Mouse (Mus musculus) C2C12 (cell line): ENCODE data around the gene Mbtd1. TPM values are rescaled to one million over a fixed set of nuclear protein-coding genes. Genes with fewer than 3 reads are reported as not detected.

Experiments
- H3K27me3 ChIP-seq: one replicate; pipeline ENCODE4 v1.6.1; 2011; ENCODE audit not compliant: control insufficient read depth, insufficient read depth, insufficient read length
- H3K36me3 ChIP-seq: one replicate; pipeline ENCODE4 v1.6.1; 2011; ENCODE audit not compliant: control insufficient read depth, insufficient read depth
- H3K4me3 ChIP-seq: one replicate; pipeline ENCODE4 v1.5.1; 2011; ENCODE audit warnings: mild to moderate bottlenecking, control low read depth; ENCODE audit not compliant: poor library complexity, insufficient read depth, severe bottlenecking
- H3K79me2 ChIP-seq: one replicate; pipeline ENCODE4 v1.6.1; 2011; ENCODE audit not compliant: control insufficient read depth, insufficient read depth
- H3K79me3 ChIP-seq: one replicate; pipeline ENCODE4 v1.6.1; 2011; ENCODE audit warnings: low read depth, control low read depth
- H3ac ChIP-seq: one replicate; pipeline ENCODE3; 2011; ENCODE audit warnings: low read depth; ENCODE audit not compliant: control insufficient read depth, insufficient read length
- CEBPB ChIP-seq: IDR thresholded peaks from one replicate; pipeline ENCODE4 v1.6.1; 2011; ENCODE audit warnings: low read depth, mild to moderate bottlenecking, control low read depth, moderate library complexity
- CTCF ChIP-seq: IDR thresholded peaks from one replicate; pipeline ENCODE4 v1.5.1; 2011; ENCODE audit not compliant: control insufficient read depth, insufficient read depth, insufficient read length
- FOSL1 ChIP-seq: IDR thresholded peaks from one replicate; pipeline ENCODE4 v1.8.0; 2011; ENCODE audit warnings: mild to moderate bottlenecking, low read length; ENCODE audit not compliant: poor library complexity, insufficient read depth, severe bottlenecking
- MAX ChIP-seq: IDR thresholded peaks from one replicate; pipeline ENCODE4 v1.6.1; 2011; ENCODE audit warnings: mild to moderate bottlenecking, control low read depth
- MYOD1 ChIP-seq: IDR thresholded peaks from one replicate; pipeline ENCODE4 v1.6.1; 2011; ENCODE audit warnings: low read depth; ENCODE audit not compliant: control insufficient read depth, insufficient read length
- MYOG ChIP-seq: IDR thresholded peaks from one replicate; pipeline ENCODE4 v1.6.1; 2011; ENCODE audit not compliant: control insufficient read depth, insufficient read length; ENCODE audit errors: extremely low read depth
- USF1 ChIP-seq: IDR thresholded peaks from one replicate; pipeline ENCODE4 v1.6.1; 2011; ENCODE audit warnings: low read depth, mild to moderate bottlenecking, control low read depth, moderate library complexity
- polyA plus RNA-seq: library from polyadenylated mRNA; unstranded; fragments of >200 nt; fragmentation: generic; extraction: Trizol; gene quantifications from one replicate; pipeline ENCODE4 v1.2.1, GENCODE M21; 2012; ENCODE audit warnings: missing spikeins

Mbtd1 gene
- polyA plus RNA-seq, 1 experiment = 3.6 TPM

GRCm38 (mm10) chr11:93929106-93929505 is 43.5 kb downstream of the Mbtd1 start:
- no peaks in the 10 kb centered on the region for H3K27me3 ChIP-seq
- H3ac ChIP-seq = no peak overlapping the region
- no peak overlapping the region for H3K4me3 ChIP-seq
- H3K36me3 ChIP-seq = peaks cover 71% of the 10 kb centered on the region
- no peaks in the 10 kb centered on the region for H3K79me2 ChIP-seq
- no peaks in the 10 kb centered on the region for H3K79me3 ChIP-seq
- TF ChIP-seq MYOG = no peak
- TF ChIP-seq FOSL1 = no peak
- no peak for TF ChIP-seq MYOD1
- TF ChIP-seq MAX = no peak
- TF ChIP-seq USF1 = no peak
- TF ChIP-seq CEBPB = no peak
- no peak for TF ChIP-seq CTCF

DNA sequence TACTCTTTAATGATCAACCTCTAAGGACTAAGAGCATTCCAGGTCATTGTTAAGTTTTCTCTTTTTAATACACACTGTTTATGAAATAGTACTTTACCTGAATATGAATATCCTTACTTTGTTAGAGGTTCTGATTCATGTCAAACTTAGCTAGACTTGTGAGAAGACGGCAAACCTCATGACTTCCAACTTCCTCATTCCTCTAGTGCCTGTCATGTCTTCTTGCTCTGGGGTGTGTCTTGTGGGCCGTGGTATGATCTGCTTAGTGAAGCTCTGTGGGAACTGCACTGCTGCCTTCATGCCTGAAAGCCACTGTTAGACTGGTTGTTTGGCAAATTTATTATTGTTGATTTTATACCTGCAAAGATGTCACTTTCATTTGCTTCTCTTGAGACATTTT is 55.3 kb downstream of the Mbtd1 start:
- TF ChIP-seq CTCF (no peak), MYOD1 (no peak)
- Histone ChIP-seq H3K79me2 (no peaks in the 10 kb centered on the region), H3ac (no peak overlapping the region), H3K79me3 (no peaks in the 10 kb centered on the region), H3K36me3 (peaks cover 32% of the 10 kb centered on the region), H3K4me3 (no peak overlapping the region), H3K27me3 (no peaks in the 10 kb centered on the region)

DNA sequence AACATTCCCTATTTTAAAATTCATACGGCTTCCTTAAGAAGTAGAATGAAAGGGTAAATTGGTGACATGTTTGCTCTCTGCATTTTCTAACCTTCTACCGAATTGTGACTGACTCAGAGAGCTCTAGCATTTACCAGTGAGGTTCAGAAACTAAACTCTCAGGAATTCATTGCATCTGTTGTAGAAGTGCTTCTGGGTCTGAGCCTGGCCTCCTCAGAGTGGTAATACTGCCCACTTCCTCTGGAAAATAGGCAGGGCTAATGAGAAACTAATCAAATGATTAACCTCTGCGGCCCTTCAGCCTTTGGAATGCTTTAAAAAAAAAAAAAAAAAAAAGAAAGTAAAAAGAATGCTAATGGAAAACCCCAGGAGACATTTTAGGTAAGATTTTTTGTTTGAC is 59.3 kb downstream of the Mbtd1 start:
- Histone ChIP-seq H3K4me3 (no peak overlapping the region), H3K79me2 (no peaks in the 10 kb centered on the region), H3K36me3 (peaks cover 23% of the 10 kb centered on the region), H3K79me3 (no peaks in the 10 kb centered on the region), H3ac (no peak overlapping the region), H3K27me3 (no peaks in the 10 kb centered on the region)
- TF ChIP-seq USF1 (no peak), MYOD1 (no peak), CTCF (no peak), MYOG (no peak), CEBPB (no peak), MAX (no peak), FOSL1 (no peak)

DNA sequence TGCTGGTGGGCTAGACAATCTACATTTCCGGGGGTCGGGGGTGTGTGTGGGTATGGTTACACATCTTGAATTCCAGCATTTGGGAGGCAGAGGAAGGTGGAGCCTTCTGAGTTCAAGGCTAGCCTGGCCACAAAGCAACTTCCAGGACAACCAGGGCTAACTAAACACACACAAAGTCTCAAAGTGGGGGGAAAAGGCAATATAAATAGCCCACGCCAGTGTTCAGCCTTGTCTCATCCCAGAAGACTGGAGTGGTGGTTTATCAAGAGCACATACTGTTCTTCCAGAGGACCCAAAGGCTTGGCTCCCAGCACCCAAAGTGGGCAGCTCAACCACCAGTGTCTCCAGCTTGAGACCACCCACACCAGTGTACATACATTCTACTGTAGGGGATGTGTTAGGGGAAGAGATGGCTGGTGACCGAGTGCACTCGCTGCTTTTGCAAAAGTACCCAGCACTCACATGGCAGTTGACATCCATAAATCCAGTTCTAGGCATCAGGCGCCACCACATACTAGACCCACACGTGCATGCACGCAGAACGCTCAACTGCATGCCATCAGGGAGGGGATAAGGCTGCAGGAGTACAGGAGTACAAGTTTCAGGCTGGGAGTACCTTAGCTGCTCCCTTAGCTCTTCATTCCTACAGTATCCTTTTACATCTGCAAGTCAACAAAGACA is 63.4 kb downstream of the Mbtd1 start:
- no peak overlapping the region for H3ac ChIP-seq
- H3K4me3 ChIP-seq = no peak overlapping the region
- H3K27me3 ChIP-seq = no peaks in the 10 kb centered on the region
- TF ChIP-seq USF1 (no peak), MYOD1 (no peak), CEBPB (no peak), CTCF (no peak), MAX (no peak)
- peaks cover 16% of the 10 kb centered on the region for H3K79me3 ChIP-seq
- H3K79me2 ChIP-seq = peaks cover 26% of the 10 kb centered on the region
- H3K36me3 ChIP-seq = peaks cover 50% of the 10 kb centered on the region

DNA sequence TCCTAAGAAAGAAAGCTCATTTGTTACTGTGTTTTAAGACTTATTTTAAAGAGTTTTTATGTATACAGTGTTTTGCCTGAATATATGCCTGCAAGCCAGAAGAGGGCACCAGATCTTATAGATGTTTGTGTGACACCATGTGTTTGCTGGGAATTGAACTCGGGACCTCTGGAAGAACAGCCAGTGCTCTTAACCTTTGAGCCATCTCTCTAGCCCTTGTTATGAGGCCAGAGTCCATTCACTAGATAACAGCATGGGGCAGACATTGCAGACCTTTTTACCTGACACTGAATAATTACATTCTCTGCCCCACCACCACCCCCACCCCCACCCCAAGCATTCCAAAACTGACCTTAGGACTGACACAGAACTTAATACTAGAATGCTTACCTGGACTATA is 64.4 kb downstream of the Mbtd1 start:
- no peak overlapping the region for H3K4me3 ChIP-seq
- no peak for TF ChIP-seq FOSL1
- TF ChIP-seq USF1 = no peak
- no peak for TF ChIP-seq MAX
- TF ChIP-seq CEBPB = no peak
- no peak for TF ChIP-seq MYOG
- TF ChIP-seq CTCF = no peak
- TF ChIP-seq MYOD1 = no peak
- peaks cover 23% of the 10 kb centered on the region for H3K79me3 ChIP-seq
- no peaks in the 10 kb centered on the region for H3K27me3 ChIP-seq
- H3K79me2 ChIP-seq = peaks cover 36% of the 10 kb centered on the region
- peaks cover 53% of the 10 kb centered on the region for H3K36me3 ChIP-seq
- H3ac ChIP-seq = no peak overlapping the region

- Histone ChIP-seq H3ac (peak overlapping the region; percentile 34), H3K27me3 (no peaks in the 10 kb centered on the region), H3K4me3 (no peak overlapping the region), H3K79me2 (peaks cover 42% of the 10 kb centered on the region), H3K36me3 (peaks cover 59% of the 10 kb centered on the region), H3K79me3 (peaks cover 25% of the 10 kb centered on the region)
- no peak for TF ChIP-seq FOSL1
- TF ChIP-seq USF1 = no peak
- no peak for TF ChIP-seq CEBPB
- no peak for TF ChIP-seq CTCF
- no peak for TF ChIP-seq MYOD1
- no peak for TF ChIP-seq MYOG
- no peak for TF ChIP-seq MAX
Measured at GRCm38 (mm10) chr11:93952376-93952775, 66.7 kb downstream of the Mbtd1 start.
